Mouse (Mus musculus): ENCODE measurements around the gene Elf5.
A peak's percentile ranks its signal among the peaks of the same experiment; 100 is the strongest.

The Elf5 gene

DNA sequence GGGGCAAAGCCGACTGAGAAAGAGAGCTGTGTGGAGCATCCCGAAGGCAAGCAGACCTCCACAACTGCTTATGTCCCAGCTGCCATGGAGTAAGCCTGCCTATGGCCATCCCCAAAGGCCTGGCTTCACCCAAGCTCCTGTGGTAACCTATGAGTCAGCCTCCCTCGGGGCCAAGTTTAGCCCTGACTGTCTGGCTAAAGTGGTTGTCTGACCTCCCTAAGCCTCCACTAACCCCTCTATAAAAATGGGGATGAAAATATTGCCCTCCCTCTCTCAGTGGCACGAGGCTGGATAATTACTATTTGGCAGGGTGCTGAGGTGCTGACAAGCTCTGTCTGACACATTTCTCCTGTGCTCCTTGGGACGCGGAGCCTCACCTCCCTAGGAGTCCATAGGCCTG lies at the start of gene Elf5:
Gene Elf5 (plus strand): TSS at position 341 of the 400 bp plus-strand sequence.
- DNase-seq, result no peak

DNA sequence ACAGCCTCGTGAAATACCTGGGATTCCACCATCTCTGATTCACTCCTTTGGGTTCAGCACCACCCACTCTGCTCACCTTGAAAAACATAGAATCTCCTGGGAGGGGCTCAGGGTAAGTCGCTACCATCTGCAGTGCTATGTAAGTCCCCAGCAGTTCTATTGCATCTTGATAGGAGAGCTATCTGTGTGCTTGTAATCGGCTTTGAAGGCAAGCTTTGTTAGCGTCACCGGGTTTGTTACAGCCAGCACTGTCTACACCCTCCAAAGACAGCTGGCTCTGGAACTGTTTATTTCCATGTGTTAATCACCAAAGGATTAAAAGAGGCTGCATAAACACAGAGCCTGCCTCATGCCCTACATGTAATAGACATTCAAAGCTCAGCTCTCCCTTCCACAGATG lies 38.9 kb upstream of the Elf5 start:
- DNase-seq, result no peak

DNA sequence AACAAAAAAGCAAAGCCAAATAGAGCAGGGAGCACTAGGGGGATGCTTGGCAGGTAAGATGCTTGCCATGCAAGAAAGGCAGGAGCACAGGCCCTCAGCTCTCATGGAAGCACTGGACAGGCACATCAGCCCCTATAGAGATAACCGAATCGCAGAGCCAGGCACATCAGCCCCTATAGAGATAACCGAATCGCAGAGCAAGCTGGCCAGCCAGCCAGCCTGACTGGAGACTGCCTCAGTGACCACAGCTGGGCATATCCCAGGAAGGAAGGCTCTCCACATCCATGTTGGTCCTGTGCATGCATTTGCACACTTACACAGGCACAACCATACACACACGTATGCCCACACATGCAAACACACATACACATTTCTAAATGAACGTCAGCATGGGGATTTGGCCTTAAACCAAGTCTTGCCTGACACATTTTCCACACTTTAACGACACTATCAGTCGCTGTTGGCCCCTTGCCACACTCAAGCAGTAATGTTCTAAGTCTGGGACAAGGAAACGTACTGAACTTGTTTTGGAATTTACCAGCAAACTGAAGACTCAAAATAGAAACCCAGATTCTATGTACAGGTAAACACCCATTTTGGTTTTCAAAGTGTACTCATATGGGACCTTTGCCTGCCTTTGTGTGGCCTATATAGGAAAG lies 31.9 kb upstream of the Elf5 start:
- DNase-seq, result peak; percentile 54

DNA sequence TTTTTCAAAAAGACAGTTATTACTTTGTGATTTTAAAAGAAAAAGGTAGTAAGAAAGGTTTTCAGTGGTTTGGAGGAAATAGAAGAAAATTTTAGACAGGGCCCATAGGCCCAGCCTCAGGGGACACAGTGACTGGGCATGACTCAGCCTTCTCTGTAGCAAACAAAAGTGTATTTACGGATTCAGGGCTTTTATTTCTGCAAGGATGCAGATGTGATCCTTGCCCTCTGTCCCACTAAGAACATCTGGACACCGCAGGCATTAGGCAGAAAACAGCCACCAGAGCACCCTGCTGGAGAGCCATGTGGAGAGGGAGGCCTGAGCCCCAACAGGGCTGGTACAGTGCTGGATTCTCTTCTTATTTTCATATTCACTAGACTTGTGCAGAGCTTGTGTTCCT lies 29.3 kb upstream of the Elf5 start:
- no peak for DNase-seq

DNA sequence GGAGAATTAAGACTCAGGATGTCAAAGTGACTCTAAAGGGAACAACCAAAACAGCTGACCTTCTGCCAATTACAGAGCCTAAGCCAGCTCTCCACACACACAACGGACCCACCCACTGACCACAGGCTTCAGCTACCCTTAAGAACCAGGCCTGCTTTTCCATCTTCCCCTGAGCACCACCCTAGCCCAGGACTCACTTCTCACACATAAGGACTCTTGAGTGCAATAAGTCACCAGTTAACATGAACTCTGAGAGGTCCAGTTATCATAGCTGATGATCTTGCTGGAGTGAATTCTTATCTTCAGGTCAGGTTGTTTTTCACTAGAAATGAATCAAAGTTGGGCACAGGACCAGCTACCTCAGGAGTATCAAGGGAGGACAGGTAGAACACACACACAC lies 23.6 kb upstream of the Elf5 start:
- peak; percentile 45 for DNase-seq

DNA sequence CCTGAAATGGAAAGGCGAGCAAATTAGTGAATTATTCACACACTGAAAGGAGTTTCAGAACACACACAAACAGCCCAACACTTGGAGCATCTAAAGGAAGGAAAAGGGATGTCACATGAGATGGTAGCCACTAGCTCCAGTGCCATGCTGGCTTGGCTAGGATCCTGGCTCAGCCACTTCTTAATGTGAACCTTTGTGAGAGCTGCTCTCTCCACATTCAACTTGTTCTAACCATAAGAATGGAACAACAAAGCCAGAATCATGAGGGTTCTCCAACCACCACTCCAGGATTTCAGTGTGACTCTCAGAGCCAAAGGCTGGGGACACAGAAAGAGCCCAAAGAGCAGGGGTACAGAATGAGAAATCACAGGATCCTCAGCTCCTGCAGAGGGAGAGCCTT lies 23.2 kb upstream of the Elf5 start:
- peak; percentile 74 for DNase-seq

DNA sequence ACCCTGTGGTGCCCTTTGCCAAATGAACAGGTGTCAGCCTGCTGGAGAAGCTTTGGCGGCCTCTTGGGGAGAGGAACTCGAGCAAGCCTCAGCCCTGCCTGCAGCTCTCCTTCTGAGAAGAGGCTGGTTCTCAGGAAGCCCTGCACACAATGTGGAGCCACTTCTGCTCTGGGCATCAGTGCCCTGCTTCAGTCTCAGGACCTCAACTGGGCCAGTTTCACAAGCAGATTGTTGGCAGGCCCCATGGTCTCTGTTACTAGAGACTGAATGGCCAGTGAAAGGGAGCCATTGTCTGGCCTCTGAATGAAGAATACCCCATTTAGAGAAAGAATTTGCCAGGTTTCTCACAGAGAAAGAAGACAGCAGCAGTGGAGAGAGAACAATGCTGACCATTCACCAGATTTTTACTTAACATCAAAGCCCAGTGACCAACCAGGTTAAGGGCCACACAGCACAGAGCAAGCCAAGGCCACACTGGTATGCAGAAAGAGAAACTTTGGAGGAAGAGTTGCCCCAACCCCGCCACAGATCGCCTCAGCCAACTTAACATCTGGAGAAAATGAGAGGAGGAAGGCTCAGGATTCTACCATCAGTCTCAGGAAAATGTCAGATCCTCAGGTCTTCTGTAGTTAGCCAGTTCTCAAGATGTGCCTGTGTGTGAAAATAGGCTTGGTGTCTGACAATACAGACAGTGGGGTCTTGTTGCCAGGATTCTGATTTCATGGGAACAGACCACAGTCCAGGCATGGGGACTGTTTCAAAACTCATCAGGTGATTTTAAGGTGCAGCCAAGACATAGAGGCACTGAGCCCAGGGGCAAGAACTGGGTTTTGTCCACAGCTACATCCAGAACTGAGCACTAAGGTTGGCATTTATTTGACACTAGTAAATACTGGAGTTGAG lies 21.2 kb upstream of the Elf5 start:
- DNase-seq, result peak; percentile 11

DNA sequence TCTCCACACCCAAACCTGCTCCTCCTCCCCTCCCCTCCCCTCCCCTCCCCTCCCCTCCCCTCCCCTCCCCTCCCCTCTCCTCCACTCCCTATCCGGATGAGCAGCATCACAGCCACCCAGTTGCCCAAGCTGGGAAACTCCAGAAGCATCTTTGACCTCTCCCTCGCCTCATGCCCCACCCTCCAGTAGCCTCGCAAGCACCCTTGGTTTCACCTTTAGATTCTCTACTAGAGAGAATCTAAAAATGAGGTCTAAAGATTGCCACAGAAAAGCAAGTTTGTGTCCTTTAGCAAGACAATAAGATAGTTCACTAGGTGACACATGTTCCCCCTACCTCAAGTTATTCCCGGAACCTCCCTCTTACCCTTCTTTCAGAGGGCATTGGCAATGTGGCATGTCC lies 19.9 kb upstream of the Elf5 start:
- no peak for DNase-seq

DNA sequence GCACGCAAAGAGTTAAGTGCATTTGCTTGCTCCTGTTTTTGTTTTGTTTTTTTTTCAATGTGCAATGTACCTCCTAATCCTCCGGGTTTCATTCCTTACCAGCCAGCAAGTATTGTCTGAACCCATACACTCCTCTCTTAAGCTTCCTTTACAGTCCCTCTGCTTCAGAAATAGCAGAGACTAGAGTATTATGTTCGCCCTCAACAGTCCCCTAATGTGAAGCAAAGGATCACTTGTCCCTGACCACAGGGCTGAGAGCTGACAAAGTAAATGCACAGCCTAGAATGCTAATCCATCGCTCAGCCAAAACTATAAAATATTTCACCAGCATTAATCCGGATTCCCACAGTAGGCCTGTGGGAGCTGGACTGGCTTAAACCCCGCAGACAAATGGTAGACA lies 13.4 kb upstream of the Elf5 start:
- DNase-seq, result no peak

DNA sequence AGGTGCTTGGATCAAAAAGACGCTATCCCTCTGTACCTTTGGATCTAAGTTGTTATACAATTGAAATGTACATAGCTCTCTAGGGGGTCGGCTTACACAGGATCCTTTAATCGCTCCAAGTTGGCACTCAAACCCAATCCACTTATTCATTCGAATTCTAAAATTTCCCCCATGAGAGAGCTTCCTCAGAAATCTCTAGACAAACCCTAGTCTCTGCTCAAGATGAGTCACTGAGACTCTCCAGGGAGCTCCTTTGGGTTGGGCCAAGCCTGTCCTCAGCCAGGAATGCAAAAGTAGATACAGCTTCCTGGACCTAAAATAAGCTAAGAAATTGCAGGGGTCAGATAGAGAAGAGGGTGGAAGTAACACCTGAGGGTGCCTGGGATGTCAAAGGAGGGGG lies 10.8 kb upstream of the Elf5 start:
- DNase-seq, result no peak

DNA sequence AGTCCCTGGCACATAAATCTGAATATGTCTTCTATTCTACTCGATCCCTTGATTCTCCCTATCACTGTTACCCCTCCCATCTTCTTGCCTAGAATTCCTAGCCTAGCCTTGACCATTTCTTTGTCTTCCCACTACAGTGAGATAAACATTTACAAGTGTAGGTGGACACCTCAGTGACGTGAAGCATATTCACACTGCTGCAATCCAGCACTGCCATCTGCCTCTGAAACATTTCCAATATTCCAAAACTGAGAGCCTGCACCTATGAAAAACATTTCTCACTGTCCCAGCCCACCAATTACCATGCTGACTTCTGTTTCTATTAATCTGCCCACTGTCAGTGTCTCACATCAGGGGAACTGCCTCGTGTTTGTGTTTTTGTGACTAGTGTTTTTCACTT lies 5.2 kb upstream of the Elf5 start:
- DNase-seq, result no peak

DNA sequence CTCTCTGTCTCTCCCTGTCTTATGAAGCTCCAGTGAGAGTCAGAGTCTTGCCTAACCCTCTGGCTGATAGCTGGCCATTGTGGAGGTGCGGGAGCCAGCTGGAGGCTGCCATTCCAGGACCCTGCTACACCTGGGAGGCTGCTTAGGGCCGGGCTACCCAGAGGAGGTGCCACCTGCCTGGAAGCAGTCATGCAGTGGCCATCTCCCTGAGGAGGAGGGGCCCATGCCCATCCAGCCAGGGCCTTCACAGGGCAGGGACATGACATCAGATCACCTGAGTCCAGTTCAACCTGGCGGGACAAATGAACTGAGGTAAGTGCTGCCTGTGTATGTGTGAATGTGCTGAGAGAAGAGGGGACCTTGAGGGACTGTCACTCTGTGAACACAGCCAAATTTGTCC lies 328 bp downstream of the Elf5 start:
- no peak for DNase-seq

DNA sequence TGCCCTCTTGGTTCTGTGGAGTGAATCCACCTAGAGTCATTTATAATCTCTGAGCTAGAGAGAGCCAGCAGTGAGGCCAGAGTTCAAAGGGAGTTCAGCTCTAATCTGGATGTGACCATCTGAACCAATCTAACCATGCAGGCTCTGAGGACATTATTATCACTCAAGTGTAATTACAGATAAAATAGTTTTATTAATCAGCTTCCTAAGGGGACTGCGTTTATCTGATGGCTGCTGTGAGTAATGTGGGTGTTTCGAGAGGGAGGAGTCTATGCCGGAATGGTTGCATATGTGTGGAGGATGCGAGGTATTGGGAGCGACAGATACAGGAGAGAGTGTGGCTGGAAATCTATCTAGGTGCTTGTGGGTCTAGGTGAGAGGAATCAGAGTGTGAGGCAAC lies 1.9 kb downstream of the Elf5 start:
- DNase-seq, result no peak

DNA sequence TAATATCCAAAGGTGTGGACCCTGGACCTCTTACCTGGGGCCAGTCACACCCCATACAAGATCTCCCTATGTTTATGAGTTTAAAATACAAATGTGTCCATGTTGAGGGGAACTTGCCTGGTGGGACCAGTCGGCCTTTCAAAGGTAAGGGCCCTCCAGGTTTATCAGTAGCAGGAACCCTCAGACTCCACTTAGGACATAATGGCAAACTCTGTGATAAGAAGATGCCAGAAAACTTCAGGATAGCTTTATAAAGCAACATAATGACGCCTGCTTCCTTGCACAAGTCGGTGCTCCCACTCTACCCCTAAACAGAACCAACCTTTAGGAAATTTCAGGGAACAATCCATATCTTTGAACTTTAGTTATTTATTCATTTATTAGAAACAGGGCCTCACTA lies 4.3 kb downstream of the Elf5 start:
- DNase-seq, result peak; percentile 49

DNA sequence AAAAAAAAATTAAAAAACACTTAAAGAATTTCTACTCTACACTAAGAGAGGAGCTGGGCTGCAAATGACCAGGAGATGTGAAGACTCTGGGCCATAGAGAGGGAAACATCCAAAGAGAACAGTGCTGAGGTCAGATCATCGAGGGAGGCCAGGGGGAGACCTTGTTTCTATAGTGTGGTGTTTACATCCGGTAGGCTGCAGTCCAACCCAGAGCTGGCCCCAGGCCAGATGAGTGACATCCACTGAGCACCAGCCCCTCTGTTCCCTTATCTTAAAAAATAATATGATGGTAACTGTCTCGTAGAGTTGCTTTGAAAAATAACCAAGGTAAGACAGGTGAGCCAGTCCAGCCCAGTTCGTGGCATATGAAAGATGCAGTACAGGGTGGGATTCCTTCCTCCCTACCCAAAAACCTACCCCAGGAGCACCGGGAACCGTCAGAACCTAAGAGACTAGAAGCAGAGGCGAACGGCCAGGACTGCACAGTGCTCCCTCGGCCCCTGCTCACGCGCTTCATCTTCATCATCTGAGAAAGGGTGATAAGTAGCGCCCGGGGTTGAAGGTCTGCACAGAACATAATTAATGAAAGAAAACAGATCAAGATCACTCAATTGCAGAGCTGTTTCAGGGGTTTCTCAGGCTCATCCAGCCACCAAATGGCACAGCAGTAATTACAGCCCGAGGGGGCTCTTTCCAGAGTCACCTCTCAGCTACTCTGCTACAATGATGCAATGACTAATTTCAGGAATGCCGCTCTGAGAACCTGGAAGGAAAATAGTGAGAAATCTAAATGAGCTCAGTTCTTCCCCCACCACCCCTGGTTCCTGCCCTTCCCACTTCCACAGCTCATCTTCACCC lies 9.4 kb downstream of the Elf5 start:
- no peak for DNase-seq

DNA sequence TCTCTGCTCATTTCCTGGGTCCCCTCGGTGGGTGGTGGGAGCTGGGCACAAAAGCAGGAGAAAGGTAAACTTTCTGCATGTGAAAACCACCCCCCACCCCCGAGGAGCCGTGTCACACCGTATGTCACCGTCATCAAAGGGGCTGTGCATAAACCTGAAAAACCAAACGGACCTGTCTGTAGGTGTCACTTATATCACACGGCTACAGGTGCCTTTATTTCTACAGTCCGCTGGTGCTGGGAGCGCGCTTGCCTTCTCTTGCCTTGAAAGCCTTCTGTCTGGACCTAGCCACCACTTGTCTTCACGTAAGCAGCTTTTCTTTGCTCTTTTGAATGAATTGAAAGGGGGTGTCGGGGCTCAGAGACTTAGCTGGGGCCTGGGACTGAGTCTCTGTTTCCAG lies 12.4 kb downstream of the Elf5 start:
- peak; percentile 51 for DNase-seq

DNA sequence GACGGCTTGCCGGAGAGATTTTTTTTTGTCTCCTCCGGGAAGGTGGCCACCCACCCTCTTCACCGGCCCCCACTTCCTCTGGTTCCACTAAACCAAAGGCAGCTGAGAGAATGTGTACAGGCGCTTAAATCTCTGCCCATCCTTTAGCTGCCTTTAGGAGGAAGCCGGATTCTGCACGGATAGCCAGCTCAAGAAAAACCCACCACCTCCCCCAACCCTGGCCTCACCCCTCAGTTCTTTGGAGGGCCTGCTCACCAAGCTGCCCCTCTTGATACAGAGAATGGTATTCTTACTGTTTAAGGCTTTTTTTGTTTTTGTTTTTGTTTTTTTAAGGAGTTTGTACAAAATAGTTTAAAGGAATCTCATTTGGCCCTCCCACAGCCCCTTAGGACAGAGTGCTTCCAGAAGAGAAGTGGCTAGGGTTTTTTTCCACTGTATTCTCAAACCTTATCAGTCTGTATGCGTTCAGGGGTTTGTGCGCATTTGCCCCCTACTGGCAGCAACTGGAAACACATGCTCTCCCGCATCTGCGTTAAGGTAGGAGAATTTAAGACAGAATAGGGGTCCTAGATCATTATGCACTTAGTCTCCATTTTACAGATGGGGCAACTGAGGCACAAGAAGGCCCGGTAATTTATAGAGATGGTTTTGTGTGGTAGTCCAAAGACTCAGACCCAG lies 13.0 kb downstream of the Elf5 start:
- peak; percentile 86 for DNase-seq

DNA sequence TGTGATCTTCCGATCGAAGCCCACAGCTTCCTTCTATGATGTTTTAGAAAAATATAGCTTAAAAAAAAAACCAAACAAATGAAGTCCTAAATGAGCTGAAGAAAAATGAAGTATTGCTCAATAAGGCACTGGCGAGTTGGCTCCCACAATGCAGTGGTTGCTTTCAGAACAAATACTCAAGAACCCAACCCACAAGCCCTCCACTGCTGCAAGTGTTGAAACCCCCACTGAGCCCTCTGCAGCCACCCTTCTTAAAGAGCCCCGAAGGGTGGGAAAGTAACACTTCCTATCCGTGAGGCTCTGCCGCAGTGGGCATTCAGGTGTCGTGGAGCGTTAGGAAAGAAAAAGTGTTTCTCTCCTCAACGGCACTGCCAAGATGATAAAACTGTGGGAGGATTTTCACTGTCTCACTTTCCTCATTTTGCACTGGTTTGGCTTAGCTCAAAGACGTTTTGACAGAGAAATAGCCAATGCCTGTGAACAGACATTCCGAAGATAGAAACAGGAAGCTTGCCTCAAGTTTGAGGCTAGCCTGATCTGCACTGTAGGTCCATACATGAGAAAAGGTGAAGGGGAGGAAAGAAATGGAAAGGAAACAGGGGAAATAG lies 14.1 kb downstream of the Elf5 start:
- DNase-seq, result peak; percentile 77

DNA sequence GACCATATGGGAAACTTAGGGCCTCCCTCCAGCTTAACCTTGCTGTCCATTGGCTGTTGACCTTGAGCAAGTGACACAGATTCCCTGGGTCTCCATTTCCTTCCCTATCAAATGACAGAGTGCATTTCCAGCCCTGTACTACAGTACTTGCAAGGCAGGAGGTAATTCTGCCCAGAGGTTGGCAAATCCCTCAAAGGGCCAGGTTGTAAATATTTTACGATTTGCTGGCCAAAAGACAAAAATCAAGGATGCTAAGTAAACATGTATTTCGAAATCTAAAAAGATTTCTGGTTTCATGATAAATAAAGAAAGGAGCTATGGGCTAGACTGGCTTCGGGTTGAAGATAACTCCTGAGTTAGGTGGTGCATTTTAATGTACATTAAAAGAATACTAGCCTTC lies 16.9 kb downstream of the Elf5 start:
- DNase-seq, result peak; percentile 53

DNA sequence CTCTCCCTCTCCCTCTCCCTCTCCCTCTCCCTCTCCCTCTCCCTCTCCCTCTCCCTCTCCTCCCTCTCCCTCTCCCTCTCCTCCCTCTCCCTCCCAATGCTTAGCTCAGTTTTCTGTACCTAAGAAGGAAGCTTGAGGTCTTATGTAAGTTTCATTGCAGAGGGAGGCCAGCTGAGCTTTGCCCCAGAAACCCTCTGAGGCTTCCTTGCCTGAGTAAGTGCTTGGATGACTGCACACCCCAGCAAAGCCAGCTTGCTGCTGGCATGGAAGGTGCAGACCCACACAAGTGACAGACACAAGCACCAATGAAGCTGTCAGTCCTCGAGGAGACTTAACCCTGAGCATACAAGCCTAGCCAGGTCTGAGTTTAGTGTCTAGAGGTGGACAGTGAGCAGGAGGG lies 19.2 kb downstream of the Elf5 start:
- no peak for DNase-seq

DNA sequence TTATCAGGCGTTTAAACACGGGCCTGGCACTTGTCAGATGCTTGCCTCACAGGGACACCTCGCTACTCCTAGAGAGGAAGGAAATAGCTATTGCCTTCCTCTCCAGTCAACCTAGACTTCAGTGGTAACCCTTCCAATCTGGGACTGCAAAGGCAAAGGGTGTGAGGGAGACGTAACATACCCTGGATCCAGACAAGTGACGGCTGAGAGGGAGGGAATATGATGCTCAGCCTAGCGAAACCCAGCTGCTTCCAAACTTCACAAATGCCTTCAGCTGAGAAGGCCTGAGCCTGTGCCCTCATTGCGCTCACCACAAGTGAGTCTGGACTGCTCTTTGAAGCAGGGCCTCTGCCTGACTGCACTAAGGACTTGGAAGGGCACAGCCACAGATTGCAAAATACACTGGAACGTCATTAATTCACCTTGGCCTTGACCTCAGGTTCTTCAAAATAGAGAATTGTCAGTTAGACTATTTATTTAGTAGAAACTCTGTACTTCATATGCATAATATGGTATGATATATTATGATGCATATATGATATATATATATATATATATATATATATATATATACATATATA lies 21.3 kb downstream of the Elf5 start:
- peak; percentile 41 for DNase-seq

DNA sequence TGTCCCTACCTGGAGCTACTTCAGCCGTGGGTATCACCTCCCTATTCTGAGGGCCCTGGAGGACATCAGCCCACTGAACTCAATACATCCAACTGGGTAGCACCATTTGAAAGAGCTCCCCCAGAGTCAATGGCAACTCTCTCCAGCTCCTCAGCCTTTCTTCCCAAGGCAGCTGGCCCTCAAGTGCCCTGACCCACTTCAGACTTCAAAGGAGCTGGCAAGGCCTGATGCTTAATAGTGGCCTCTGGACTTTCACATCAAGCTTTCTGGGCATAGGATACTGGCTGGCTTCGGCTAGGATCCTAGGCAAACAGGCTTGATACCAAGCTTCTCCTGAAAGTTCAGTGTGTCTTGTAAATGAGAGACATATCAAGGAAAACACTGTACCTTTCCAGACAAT lies 23.6 kb downstream of the Elf5 start:
- DNase-seq, result peak; percentile 84

Measured in lung, postnatal 36 days (tissue).